ENCODE assay signal across 16 mouse cellular contexts in the genomic region with DNA sequence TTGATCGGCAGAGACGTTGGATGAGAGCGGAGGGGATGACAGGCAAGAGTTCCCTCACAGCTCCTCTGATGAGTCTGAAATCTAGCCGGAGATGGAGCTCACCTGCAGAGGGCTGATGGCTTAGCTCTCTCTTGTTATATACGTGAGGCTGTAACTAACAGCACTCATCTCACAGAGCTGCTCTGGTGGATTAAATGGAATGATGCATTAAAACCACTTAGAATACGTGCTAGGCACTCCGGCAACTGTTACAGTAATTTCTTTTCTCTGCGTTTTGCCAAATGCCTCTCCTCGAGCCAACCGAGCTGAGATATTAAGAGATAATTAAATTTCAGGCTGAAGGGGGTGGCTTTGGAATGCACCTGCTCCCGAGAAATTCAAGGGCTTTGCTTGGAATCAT.
DNase-seq lines count a peak whose midpoint lies in the region; ATAC-seq and TF ChIP-seq lines count a peak whose summit lies in the region.
"Had no signal": no experiment of that assay in that cellular context is flagged by ENCODE, and none has a peak within 500 bp of the region (broad histone marks: within the 10 kb centered on the region; RNA-seq: fewer than 3 reads in every experiment).

No protein-coding gene starts in this region.

- WGBS in forebrain, postnatal 0 days = 48% methylated on average over 11 of the region's 11 CpGs
- 57% methylated on average over 11 of the region's 11 CpGs for WGBS in midbrain, embryonic 15.5 days

- intact Hi-C loops in heart, postnatal 36 days (cut with DNase I) = no loop called here

- no peak overlapping the region for H3K4me2 ChIP-seq in forebrain, postnatal 0 days (ENCODE audit: low read depth)
- H3K4me2 ChIP-seq in midbrain, embryonic 15.5 days = no peak overlapping the region
- H3K4me2 ChIP-seq: limb, embryonic 13.5 days had no signal

- peaks cover 8% of the 10 kb centered on the region; the same call in 1 of the 2 replicates for H3K4me1 ChIP-seq in forebrain, postnatal 0 days (ENCODE audit: insufficient read depth)
- peaks cover 12% of the 10 kb centered on the region for H3K4me1 ChIP-seq in midbrain, embryonic 15.5 days

- no peak for TF ChIP-seq CTCF in brain, embryonic 14.5 days (IDR thresholded peaks at IDR 0.05; ENCODE audit: borderline replicate concordance, extremely low read depth, insufficient read depth, insufficient read length)
- no peak for TF ChIP-seq CTCF in forebrain, postnatal 0 days (IDR thresholded peaks at IDR 0.05; ENCODE audit: low read depth)

- H3K27me3 ChIP-seq in forebrain, postnatal 0 days (ENCODE audit: insufficient read depth, low read length) = no peaks in the 10 kb centered on the region
- H3K27me3 ChIP-seq in midbrain, embryonic 15.5 days (replicated peaks) = no peaks in the 10 kb centered on the region
- H3K27me3 ChIP-seq: limb, embryonic 13.5 days had no signal

- peak; percentile 69 for DNase-seq in heart, adult 11 months
- no peak for DNase-seq in heart, postnatal 36 days
- DNase-seq in brain, embryonic 14.5 days (ENCODE audit: low read depth) = peak; percentile 73
- peak; percentile 26 for DNase-seq in forebrain, postnatal 0 days
- no peak for DNase-seq in thymus, adult 18-20 months
- no peak for DNase-seq in urinary bladder, postnatal 14 days (ENCODE audit: low spot score)
- DNase-seq: adrenal gland, postnatal 36 days; heart, adult 18-20 months; kidney, adult 18-20 months; kidney, postnatal 25 days; thymus, postnatal 14 days had no signal

- no peaks in the 10 kb centered on the region for H3K9me3 ChIP-seq in forebrain, postnatal 0 days (ENCODE audit: low read length)
- H3K9me3 ChIP-seq in midbrain, embryonic 15.5 days = no peaks in the 10 kb centered on the region
- H3K9me3 ChIP-seq: limb, embryonic 13.5 days had no signal

- no peak overlapping the region for H3K4me3 ChIP-seq in forebrain, postnatal 0 days (ENCODE audit: low read depth, low read length)
- H3K4me3 ChIP-seq in midbrain, embryonic 15.5 days = no peak overlapping the region
- H3K4me3 ChIP-seq: limb, embryonic 13.5 days; myocyte had no signal

- no peak overlapping the region for H3K9ac ChIP-seq in forebrain, postnatal 0 days
- no peak overlapping the region for H3K9ac ChIP-seq in midbrain, embryonic 15.5 days
- H3K9ac ChIP-seq: limb, embryonic 13.5 days; liver, embryonic 14.5 days had no signal

- ATAC-seq in forebrain, postnatal 0 days = peak; percentile 36
- 0 out of 2 replicates have a peak, but pooled peaks have one; percentile 56 for ATAC-seq in midbrain, embryonic 15.5 days (replicated peaks)

- no peaks in the 10 kb centered on the region for H3K36me3 ChIP-seq in forebrain, postnatal 0 days (ENCODE audit: insufficient read depth)
- H3K36me3 ChIP-seq in midbrain, embryonic 15.5 days (replicated peaks) = no peaks in the 10 kb centered on the region
- H3K36me3 ChIP-seq: limb, embryonic 13.5 days had no signal

- no peak for TF ChIP-seq POLR2A in brain, embryonic 14.5 days (IDR thresholded peaks at IDR 0.05; ENCODE audit: borderline replicate concordance, extremely low read depth, insufficient read depth, insufficient read length, poor library complexity, severe bottlenecking)

- H3K27ac ChIP-seq in forebrain, postnatal 0 days (ENCODE audit: low read depth, low read length) = peak overlapping the region; percentile 23; the same call in 1 of the 2 replicates
- peak overlapping the region; percentile 60 for H3K27ac ChIP-seq in midbrain, embryonic 15.5 days
- H3K27ac ChIP-seq: limb, embryonic 13.5 days; liver, embryonic 14.5 days; stomach, postnatal 0 days had no signal

Comparison
In these comparisons a context has a peak if more than half of its experiments do, and no peak if none do; other contexts are left out.
1. DNase-seq: peak in heart, adult 11 months (single experiment), brain, embryonic 14.5 days (single experiment) and forebrain, postnatal 0 days (single experiment); none in heart, postnatal 36 days (0 of 2), thymus, adult 18-20 months (0 of 2) and urinary bladder, postnatal 14 days (single experiment).